Mouse (Mus musculus) gastrocnemius, postnatal 36 days (tissue): ENCODE data around the gene Mapk12. TPM values are rescaled to one million over a fixed set of nuclear protein-coding genes. Genes with fewer than 3 reads are reported as not detected.

ENCODE experiments used
- DNase-seq, 2 experiments: peaks; one replicate each; pipeline ENCODE4 v3.0.0; 2022
- intact Hi-C: fragments of 180-260 bp; cut with DNase I; formaldehyde crosslinking; loops from one replicate; pipeline ENCODE4 v1.15.1; 2025
- total RNA-seq, 2 experiments: library from RNA; stranded (reverse); gene quantifications; 2 replicates each; pipeline ENCODE4 v1.2.3; 2021

The Mapk12 gene
- total RNA-seq, 2 experiments from 2014 or later: 131 to 136 TPM

DNA sequence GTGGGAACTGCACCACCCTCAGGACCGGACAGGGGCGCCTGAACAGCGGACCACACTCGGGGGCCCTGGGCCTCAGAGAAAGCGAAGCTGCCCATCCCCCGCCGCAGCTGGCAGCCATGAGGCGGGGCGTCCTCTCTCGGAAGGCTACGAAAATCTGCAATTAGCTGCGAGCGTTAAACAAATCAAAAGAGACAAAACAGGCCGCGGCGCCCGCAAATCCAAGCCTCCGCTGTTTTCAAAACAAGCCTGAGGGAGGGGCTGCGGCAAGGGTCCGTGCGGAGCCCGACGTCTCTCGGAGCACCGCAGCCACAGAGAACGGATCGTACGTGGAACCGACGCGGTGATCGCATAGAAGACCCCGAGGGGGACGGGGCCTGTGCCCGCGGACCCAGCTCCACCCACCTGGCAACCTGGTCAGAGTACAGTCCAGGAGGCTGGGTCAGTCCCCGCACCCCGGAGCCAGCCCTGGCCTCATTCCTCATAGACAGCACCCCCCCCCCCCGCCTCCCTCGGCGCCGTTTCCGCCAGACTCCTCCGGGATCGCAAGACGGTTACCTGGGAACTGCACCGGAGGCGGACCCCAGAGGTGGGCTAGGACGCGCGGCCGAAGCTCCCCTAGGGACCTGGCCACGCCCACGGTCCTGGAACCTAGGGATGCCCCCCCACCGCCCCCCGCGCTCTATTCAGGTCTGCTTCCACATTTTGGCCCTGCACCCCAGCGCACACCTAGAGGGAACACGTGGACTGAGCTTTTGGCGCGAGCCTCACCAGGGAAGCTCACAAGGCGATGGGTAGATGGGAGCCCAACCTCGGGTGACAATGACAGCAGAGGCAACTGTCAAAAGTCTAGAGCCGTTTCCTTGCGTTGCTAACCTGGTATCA is 32.8 kb upstream of the Mapk12 start:
- intact Hi-C loops: no loop called here
- no peak for DNase-seq

- no peak for DNase-seq
- intact Hi-C loops: no loop called here
These were observed 31.9 kb upstream of the Mapk12 start for GRCm38 (mm10) chr15:89172276-89172935.

DNA sequence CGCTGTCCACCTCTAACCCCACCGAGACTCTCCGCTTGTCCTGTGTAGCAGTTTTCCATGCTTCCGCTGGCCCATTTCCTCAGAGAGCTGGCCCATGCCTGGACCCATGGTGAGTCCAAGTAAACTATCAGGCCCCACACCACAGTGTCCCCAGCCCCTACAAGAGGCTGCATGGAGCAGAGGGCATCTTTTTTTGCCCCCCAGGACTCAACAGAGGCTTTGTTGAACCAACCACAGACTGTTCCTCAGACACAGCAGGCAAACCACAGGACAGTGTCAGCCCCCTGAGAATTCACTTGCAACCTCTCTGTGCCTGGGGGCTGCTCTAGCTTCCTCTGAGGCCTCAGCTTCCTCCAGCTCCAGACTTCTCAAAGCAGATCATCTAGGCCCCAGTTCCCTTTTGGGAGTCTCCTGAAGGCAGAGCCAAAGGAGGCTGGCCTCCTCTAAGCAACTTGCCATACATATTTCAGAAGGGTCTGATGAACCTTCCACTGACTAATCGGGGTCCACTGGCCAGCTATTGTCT is 31.1 kb upstream of the Mapk12 start:
- intact Hi-C loops: no loop called here

DNA sequence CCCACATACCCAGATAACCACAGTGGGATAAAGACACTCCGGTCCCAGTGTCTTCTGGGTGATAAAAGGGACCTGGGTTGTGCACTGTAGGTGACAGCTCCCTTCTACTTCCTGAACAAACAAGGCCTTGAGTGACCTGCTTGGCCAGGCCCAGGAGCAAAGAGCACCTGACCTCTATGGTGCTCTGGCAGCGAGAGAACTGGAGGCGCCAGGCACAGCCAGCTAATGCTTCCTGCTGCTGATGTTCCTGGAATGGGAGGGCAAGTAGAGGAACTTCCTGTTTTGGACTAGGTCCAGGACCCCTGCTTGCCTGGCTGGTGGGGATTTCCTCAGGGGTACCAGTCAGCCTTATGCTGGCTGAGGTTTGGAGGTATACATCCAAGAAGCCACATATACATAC is 29.6 kb upstream of the Mapk12 start:
- intact Hi-C loops: no loop called here
- DNase-seq: no peak

More for the DNA sequence above, 31.1 kb upstream of the Mapk12 start:
- no peak for DNase-seq

DNA sequence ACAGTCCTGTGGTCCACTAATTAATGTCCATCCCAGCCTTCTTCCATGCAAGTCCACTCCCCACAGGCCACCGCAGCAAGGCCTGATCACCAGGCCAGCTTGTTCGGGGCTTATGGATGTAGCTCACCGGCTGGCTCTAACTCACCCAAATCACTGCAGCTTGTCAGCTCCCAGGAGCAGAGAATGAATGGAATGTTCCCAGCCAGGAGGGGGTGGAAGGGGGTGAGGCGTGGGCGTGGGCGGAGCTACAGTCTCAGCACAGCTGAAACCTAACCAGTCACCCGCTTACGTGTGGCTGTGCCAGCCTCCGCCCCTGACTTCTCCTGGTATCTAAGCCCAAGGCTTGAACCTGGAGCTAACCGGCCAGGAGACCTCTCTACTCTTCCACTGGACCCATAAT is 28.9 kb upstream of the Mapk12 start:
- DNase-seq: peak in 1 of 2 experiments; percentile 74
- intact Hi-C loops: no loop called here

DNA sequence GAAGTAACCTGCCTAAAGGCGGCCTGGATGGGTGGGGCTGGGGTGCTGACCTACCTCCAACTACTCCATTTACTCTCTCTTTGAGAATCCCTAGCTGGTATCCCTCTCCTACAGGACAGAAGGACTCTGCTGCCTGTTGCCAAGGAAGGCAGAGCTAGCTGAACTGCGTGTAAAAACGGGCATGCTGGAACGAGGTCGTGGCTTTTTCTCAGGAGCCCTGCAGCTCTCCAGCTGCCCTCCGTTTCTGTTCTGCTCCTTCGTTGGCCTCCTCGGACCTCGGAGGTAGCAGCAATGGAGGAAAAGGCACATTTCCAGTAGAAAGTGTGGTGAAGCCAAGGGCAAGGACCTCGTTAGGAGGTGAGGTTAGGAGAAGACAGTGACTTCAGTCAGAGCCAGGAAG is 28.4 kb upstream of the Mapk12 start:
- DNase-seq: no peak
- intact Hi-C loops: no loop called here

DNA sequence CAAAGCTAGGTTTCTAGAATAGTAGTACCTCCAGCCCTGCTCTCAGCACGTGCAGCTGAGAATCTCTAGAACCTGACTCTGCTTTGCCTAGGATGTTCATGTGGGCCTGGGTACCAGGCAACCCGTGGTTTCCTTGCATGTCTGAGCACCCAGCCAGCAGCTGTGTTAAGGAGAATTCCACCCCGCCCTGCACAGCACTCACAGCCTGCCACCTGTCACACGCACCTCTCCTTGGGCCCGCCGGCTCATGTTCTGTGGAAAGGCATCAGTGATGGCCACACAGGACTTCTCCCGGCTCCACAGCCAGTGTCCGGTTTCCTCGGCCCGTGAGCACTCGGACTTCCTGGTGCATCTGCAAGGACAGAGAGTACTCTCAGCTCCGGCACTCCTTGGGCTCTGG is 25.0 kb upstream of the Mapk12 start:
- intact Hi-C loops: no loop called here
- no peak for DNase-seq

GRCm38 (mm10) chr15:89161397-89161796 is 20.9 kb upstream of the Mapk12 start:
- DNase-seq: no peak
- intact Hi-C loops: no loop called here

GRCm38 (mm10) chr15:89158516-89158915 is 18.0 kb upstream of the Mapk12 start:
- intact Hi-C loops: loop anchor here (5.0 kb wide), 2 partner anchors 34 to 49 kb away; no protein-coding TSS in a partner anchor
- DNase-seq: no peak

- peak in 1 of 2 experiments; percentile 61 for DNase-seq
- intact Hi-C loops: loop anchor here (5.0 kb wide), 2 partner anchors 34 to 49 kb away; no protein-coding TSS in a partner anchor
These were observed 17.5 kb upstream of the Mapk12 start for GRCm38 (mm10) chr15:89157954-89158353.

GRCm38 (mm10) chr15:89152312-89152711 is 11.8 kb upstream of the Mapk12 start:
- intact Hi-C loops: no loop called here
- DNase-seq: no peak

DNA sequence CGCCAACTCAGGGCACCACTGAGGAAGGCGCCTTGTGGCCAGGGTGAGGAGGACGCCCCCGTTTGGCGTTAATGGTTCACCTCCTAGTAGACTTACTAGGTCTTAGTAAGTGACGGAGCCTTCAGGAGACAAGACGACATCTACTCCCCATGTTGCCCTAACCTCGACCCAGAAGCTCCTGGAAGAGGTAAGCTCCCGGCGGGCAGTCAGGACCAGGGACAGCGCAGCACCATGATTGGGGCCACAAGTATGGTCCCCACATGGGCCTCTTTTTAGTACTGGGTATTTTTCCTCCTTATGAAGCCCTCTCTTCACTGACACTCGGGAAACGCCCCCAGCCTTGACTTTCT is 9.5 kb upstream of the Mapk12 start:
- no peak for DNase-seq
- intact Hi-C loops: no loop called here

DNA sequence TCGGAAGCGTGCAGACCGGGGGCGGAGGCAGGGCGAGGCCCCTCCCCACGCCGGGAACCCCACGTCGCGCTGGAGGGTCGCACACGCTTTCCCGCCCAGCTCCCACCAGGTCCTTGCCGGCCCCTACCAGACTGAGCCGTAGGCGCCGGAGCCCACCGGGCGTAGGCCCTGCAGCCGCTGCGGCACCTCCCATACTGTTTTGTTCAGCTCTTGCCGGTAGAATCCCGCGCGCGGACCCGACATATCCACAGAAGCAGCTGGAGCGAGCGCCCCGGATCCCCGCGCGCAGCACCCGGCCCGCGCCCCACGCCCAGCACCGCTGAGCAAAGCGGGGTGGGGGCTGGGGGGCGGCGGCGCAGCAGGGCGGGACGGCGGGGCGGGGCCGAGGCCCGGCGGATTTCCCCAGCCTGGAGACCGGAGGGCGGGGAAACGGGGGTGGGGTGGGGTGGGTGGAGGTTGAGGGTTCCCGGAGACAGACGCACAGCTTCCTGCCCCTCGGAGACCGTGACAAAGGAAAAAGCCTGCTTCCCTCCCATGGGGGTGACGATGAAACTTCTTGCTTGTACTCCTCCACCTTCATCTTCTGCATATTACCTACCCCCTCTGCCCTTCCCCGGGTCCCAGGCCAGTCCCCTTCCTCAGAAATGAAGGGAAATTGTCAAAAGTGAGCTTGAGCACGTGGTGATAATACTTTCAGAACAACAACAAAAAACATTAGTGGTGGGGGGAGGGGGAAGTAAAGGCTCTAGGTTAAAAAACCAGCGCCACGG is 9.0 kb upstream of the Mapk12 start, which contains the start of gene Mapk11:
TSS of gene Mapk11 (minus strand) at position 358 of the 770 bp plus-strand sequence.
- DNase-seq: no peak
- intact Hi-C loops: no loop called here

- intact Hi-C loops: no loop called here
These were observed 8.2 kb upstream of the Mapk12 start for GRCm38 (mm10) chr15:89148496-89149270.

DNA sequence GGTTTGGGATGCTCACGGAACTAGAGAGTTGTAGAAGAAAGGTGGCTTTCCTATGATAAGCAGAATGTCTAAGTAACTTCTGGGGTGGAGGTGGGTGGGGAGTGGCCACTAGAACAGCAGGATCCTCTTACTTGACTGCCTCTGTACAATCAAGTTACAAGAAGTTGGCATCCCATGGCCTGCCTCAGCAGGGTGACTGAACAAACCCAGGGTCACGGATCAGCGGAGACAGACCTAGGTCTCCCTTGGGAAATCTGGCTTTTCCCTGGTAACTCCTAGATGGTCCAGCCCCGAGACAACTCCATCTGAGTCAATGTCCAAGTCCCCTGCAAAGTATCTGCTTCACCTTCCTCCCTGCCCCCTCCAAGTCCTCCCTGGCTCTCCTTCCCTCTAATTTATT is 7.4 kb upstream of the Mapk12 start:
- intact Hi-C loops: no loop called here
- no peak for DNase-seq

More at GRCm38 (mm10) chr15:89148496-89149270, 8.2 kb upstream of the Mapk12 start:
- no peak for DNase-seq

- no peak for DNase-seq
- intact Hi-C loops: no loop called here
These were observed 7.0 kb upstream of the Mapk12 start for GRCm38 (mm10) chr15:89147456-89147855.

- no peak for DNase-seq
- intact Hi-C loops: no loop called here
These were observed 6.5 kb upstream of the Mapk12 start for GRCm38 (mm10) chr15:89147024-89147423.

DNA sequence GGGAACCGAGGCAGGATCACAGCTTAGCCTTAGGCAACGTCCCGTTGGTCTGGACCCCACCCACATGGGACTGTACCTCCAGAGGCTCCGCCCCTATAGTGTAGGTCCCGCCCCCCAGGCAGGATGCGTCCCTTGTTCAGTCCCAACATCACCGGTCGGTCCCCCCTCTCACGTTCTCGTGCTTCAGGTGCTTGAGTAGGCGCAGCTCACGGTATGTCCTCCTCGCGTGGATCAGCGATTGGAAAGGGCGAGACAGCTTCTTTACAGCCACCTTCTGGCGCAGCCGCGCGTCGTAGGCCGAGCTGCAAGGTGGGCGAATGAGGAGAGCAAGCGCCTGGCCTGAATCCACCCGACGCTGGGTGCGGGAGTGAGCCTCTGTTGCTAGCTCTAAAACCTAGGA is 6.0 kb upstream of the Mapk12 start:
- intact Hi-C loops: no loop called here
- DNase-seq: no peak

DNA sequence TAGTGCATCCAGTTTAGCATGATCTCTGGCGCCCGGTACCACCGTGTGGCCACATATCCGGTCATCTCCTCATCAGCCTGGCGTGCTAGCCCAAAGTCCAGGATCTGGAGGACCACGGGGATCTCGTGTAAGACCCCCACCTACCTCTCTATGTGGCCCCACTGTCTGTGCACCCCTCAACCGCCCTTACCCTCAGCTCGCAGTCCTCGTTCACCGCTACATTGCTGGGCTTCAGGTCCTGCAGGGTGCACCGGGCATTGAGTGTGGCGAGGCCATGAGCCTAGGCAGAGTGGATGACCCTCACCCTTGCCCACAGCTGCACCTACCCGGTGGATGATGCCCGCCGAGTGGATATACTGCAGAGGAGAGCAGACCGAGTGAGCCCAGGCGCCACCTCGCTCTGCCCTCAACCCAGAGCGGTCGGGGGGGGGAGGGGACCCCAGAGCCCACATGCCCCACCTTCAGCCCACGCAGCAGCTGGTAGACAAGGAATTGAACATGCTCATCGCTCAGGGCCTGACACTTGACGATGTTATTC is 5.4 kb upstream of the Mapk12 start:
- intact Hi-C loops: no loop called here
- no peak for DNase-seq

DNA sequence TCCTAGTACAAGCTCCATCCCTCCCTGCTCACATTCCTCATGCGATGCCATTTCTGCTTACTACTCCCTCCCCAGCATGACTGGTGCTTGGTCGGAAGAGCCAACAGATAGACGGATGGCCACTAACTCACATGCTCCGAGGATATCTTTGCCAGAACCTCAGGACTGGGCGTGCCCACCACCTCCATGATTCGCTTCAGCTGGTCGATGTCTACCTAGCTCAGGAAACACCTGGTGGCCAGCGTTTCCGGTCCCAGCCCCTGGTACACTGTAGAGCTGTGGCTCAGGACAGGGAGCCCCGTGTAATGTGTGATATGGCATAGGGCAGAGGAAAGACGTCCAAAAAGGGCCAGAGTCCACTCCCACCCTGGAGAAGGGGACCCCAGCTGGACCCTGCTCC is 4.5 kb upstream of the Mapk12 start:
- DNase-seq: no peak
- intact Hi-C loops: loop anchor here (5.0 kb wide), 1 partner anchor 32 kb away; no protein-coding TSS in a partner anchor
